Mouse (Mus musculus) urinary bladder, postnatal 4 days (tissue): ENCODE results near the gene 4930524N10Rik.

Experiments
- DNase-seq, 2 experiments: peaks; one replicate each; pipeline ENCODE4 v3.0.0; 2021 to 2022; ENCODE audit warnings: low spot score in 2 of 2

4930524N10Rik gene

GRCm38 (mm10) chrX:154343292-154343691 is at the start of gene 4930524N10Rik:
Gene 4930524N10Rik, minus strand, starts transcription at chrX:154343392.
- no peak for DNase-seq

GRCm38 (mm10) chrX:154350042-154350441 is 6.8 kb upstream of the 4930524N10Rik start:
- no peak for DNase-seq

- DNase-seq: no peak
Measured at GRCm38 (mm10) chrX:154349302-154350041, 6.3 kb upstream of the 4930524N10Rik start.

- no peak for DNase-seq
Measured at GRCm38 (mm10) chrX:154347933-154348332, 4.7 kb upstream of the 4930524N10Rik start.
